Mouse (Mus musculus) lung, adult 2 months (tissue): ENCODE measurements around the gene Vmn2r-ps130. TPM values are rescaled to one million over a fixed set of nuclear protein-coding genes. Genes with fewer than 3 reads are reported as not detected.
"Not testable (repeated sequence)": the region's sequence is repeated elsewhere in the genome, so short reads cannot be mapped to it uniquely, and the experiment has no call there.

Experiments
- DNase-seq: peaks from one replicate; pipeline ENCODE4 v3.0.0; 2022
- H3K4me1 ChIP-seq: fragments of 200-500 bp; 2 replicates; pipeline ENCODE4 v1.6.1; 2011; ENCODE audit warnings: low read length; ENCODE audit not compliant: control insufficient read depth, insufficient read depth
- H3K4me3 ChIP-seq: fragments of 200-500 bp; replicated peaks from 2 replicates; pipeline ENCODE3; 2011; ENCODE audit warnings: low read depth, mild to moderate bottlenecking, control low read depth, low read length; ENCODE audit errors: extremely low read depth
- WGBS: fragments of 180-500 bp; shearing (Covaris S2); methylation state at CpG from one replicate; pipeline ENCODE4 v1.1.7; 2018; 5-methylcytosine and 5-hydroxymethylcytosine counted together
- polyA plus RNA-seq: library from polyadenylated mRNA; depleted of rRNA; stranded (reverse); fragments of >200 nt; gene quantifications from 2 replicates; pipeline ENCODE4 v1.2.3, GENCODE M21; 2012; rRNA removed

Vmn2r-ps130 gene
- polyA plus RNA-seq = not detected in 2 replicates

- 90% methylated on average over 1 of the region's 1 CpGs for WGBS
- not testable (repeated sequence) for H3K4me1 ChIP-seq, DNase-seq, H3K4me3 ChIP-seq
Observed at GRCm38 (mm10) chr17:23060866-23061265, at the start of gene Vmn2r-ps130. Gene Vmn2r-ps130 (plus strand): TSS chr17:23061166.

Other genes with a start within 250 kb of the Vmn2r-ps130 start
- 2.1 and 4.2 TPM in 2 replicates for gene Zfp945, start 194.0 kb upstream of the Vmn2r-ps130 start, polyA plus RNA-seq
- not detected in 2 replicates for gene Vmn2r113, start 118.2 kb upstream of the Vmn2r-ps130 start, polyA plus RNA-seq
- gene Zfp40, start 132.1 kb downstream of the Vmn2r-ps130 start, polyA plus RNA-seq = 0.96 and 1.9 TPM in 2 replicates